Mouse (Mus musculus): ENCODE measurements at regions not wholly inside any gene's neighbourhood (a gene's known extent, or its start where the extent isn't known, plus 50 kb on each side); places are given as distances from the start of the nearest gene placed in this dataset.
A peak's percentile ranks its signal among the peaks of the same experiment; 100 is the strongest.
"Not testable (repeated sequence)": the region's sequence is repeated elsewhere in the genome, so short reads cannot be mapped to it uniquely, and the experiment has no call there.

DNA sequence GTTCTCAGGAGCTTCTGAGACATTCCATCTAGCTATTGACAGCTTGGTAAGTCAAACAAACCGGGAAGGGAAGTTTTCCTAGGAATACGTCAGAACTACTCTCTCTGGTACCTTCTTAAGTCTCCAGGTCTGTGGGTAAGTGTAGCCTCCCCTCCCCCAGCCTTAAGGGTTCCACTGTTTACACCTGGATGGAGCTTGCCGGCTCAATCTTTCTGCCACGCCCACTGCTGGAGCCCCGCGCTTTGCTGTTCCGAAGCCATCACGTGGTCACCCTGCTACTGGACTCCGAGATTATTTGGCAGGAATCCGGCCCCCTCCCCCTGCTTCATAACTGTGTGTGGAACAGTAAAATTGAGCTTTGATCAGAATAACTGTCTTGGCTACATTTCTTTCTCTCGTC is 87.6 kb upstream of the Dlg1 start:
- H3K36me3 ChIP-seq (ENCODE audit: control insufficient read depth, insufficient read depth, low read length); H3K9me3 ChIP-seq (ENCODE audit: control insufficient read depth, low read length); H3K4me3 ChIP-seq (ENCODE audit: low read length); ATAC-seq; H3K4me2 ChIP-seq (ENCODE audit: low read length); H3K27ac ChIP-seq (ENCODE audit: low read depth, low read length); H3K4me1 ChIP-seq (ENCODE audit: control insufficient read depth, insufficient read depth, low read depth, low read length); H3K27me3 ChIP-seq (replicated peaks; ENCODE audit: control insufficient read depth, insufficient read depth, low read length); H3K9ac ChIP-seq (ENCODE audit: low read depth, low read length): not testable (repeated sequence)
- WGBS: 56% methylated on average over 11 of the region's 11 CpGs

DNA sequence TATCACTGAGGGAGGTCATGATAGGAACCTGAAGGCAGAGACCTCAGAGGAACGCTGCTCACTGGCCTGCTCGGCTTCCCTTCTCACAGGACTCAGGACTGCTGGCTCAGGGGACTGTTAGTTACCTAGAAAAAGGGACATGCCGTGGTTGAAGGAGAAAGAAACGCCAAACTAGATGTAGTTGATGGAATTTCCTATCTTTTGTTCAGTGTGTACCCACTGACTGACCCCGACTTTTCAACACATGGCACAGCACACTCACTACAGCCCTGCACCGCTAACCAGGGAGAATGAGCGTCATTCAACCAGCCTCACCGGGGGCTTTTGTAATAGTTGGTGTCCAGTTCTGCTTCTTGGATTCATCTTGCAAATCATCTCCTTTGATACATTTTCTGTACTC is 86.8 kb upstream of the Dlg1 start:
- WGBS: 45% methylated on average over 8 of the region's 8 CpGs
- no peak overlapping the region for H3K27ac ChIP-seq (ENCODE audit: low read depth, low read length)
- no peaks in the 10 kb centered on the region for H3K36me3 ChIP-seq (ENCODE audit: control insufficient read depth, insufficient read depth, low read length)
- no peaks in the 10 kb centered on the region for H3K4me1 ChIP-seq (ENCODE audit: control insufficient read depth, insufficient read depth, low read depth, low read length)
- H3K9ac ChIP-seq (ENCODE audit: low read depth, low read length): no peak overlapping the region
- no peak overlapping the region for H3K4me3 ChIP-seq (ENCODE audit: low read length)
- H3K9me3 ChIP-seq (ENCODE audit: control insufficient read depth, low read length): no peaks in the 10 kb centered on the region
- ATAC-seq: no peak
- H3K27me3 ChIP-seq (replicated peaks; ENCODE audit: control insufficient read depth, insufficient read depth, low read length): no peaks in the 10 kb centered on the region
- no peak overlapping the region for H3K4me2 ChIP-seq (ENCODE audit: low read length)

DNA sequence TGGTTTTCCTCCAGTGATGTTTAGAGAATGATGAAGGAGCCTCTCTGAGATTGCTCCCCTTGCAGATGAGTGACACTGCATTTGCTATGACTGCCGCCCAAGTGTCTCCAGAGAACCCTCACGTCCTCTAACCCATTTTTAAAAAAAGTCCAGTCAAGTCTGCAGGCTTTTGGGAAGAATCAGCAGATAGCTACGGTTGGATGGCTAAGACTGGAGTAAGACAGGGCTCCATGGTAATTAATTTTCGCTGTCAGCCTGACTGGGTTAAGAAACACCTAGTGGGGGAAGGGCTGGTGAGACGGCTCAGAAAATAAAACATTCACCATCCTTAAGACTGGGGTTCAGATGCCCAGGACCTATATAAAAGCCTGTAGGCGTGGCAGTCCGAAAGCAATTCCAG is 85.9 kb upstream of the Dlg1 start:
- Histone ChIP-seq H3K27ac (ENCODE audit: low read depth, low read length) (no peak overlapping the region), H3K9me3 (ENCODE audit: control insufficient read depth, low read length) (no peaks in the 10 kb centered on the region), H3K9ac (ENCODE audit: low read depth, low read length) (no peak overlapping the region), H3K27me3 (replicated peaks; ENCODE audit: control insufficient read depth, insufficient read depth, low read length) (no peaks in the 10 kb centered on the region), H3K4me2 (ENCODE audit: low read length) (no peak overlapping the region), H3K4me1 (ENCODE audit: control insufficient read depth, insufficient read depth, low read depth, low read length) (no peaks in the 10 kb centered on the region), H3K36me3 (ENCODE audit: control insufficient read depth, insufficient read depth, low read length) (no peaks in the 10 kb centered on the region), H3K4me3 (ENCODE audit: low read length) (no peak overlapping the region)
- 51% methylated on average over 7 of the region's 7 CpGs for WGBS
- 0 out of 2 replicates have a peak, but pooled peaks have one; percentile 50 for ATAC-seq

DNA sequence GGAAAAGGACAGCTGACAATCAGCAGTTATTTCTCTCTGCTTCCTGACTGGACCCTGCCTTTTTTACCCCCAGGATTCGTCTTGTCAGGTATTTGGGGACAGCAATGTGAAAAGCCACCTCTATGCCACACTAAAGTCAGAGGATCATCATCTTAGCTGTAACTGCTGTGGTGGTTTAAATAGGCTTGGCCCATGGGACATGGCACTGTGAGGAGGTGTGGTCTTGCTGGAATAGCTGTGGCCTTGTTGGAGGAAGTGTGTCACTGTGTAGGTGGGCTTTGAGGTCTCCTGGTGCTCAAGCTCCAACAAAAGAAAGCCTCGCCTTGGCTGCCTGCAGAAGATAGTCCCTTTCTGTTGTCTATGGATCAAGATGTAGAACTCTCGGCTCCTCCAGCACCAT is 83.9 kb upstream of the Dlg1 start:
- 85% methylated on average over 3 of the region's 3 CpGs for WGBS
- H3K36me3 ChIP-seq (ENCODE audit: control insufficient read depth, insufficient read depth, low read length): no peaks in the 10 kb centered on the region
- no peaks in the 10 kb centered on the region for H3K27me3 ChIP-seq (replicated peaks; ENCODE audit: control insufficient read depth, insufficient read depth, low read length)
- H3K4me2 ChIP-seq (ENCODE audit: low read length): no peak overlapping the region
- ATAC-seq: no peak
- no peak overlapping the region for H3K9ac ChIP-seq (ENCODE audit: low read depth, low read length)
- no peaks in the 10 kb centered on the region for H3K4me1 ChIP-seq (ENCODE audit: control insufficient read depth, insufficient read depth, low read depth, low read length)
- no peak overlapping the region for H3K4me3 ChIP-seq (ENCODE audit: low read length)
- no peaks in the 10 kb centered on the region for H3K9me3 ChIP-seq (ENCODE audit: control insufficient read depth, low read length)
- no peak overlapping the region for H3K27ac ChIP-seq (ENCODE audit: low read depth, low read length)

DNA sequence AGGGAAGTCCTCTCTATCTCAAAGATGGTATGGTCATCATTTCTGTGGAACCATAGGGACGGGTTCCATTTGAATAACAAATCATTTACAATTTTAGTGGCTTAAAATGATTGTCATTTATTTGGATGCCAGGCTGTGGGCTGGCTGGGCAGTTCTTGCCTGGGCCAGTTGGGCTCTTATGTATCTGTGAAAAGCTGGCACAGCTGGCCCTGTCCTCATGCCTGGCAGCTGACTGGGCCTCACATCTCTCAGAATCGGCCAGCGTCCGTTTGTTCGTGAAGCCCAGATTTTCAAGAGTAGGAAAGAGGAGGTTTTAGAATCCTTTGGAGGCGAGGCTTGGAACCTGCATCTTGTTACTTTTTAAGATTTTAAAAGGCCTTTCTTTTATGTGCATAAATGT is 82.5 kb upstream of the Dlg1 start:
- H3K36me3 ChIP-seq (ENCODE audit: control insufficient read depth, insufficient read depth, low read length): no peaks in the 10 kb centered on the region
- no peaks in the 10 kb centered on the region for H3K4me1 ChIP-seq (ENCODE audit: control insufficient read depth, insufficient read depth, low read depth, low read length)
- no peak for ATAC-seq
- WGBS: 74% methylated on average over 6 of the region's 6 CpGs
- no peak overlapping the region for H3K27ac ChIP-seq (ENCODE audit: low read depth, low read length)
- no peaks in the 10 kb centered on the region for H3K9me3 ChIP-seq (ENCODE audit: control insufficient read depth, low read length)
- no peaks in the 10 kb centered on the region for H3K27me3 ChIP-seq (replicated peaks; ENCODE audit: control insufficient read depth, insufficient read depth, low read length)
- no peak overlapping the region for H3K4me3 ChIP-seq (ENCODE audit: low read length)
- no peak overlapping the region for H3K4me2 ChIP-seq (ENCODE audit: low read length)
- no peak overlapping the region for H3K9ac ChIP-seq (ENCODE audit: low read depth, low read length)

DNA sequence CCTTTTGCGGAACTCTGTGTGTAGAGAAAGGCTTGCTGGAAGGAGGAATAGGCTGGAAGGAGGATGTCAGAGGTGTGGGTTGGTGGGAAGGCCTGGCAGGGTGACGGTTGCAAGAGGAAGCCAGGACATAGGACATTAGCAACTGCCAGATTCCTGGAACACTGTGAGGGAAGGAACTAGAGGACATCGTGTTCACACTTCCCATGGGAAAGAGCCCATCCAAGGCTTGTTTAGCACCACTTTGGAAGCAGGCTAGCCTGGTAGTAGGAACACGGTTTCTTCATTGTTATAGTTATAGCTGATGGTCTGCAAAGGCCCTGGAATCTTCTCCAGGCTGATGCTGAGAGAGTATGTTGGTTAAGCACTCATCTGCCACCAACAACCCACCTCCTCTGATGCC is 80.4 kb upstream of the Dlg1 start:
- Histone ChIP-seq H3K9ac (ENCODE audit: low read depth, low read length) (no peak overlapping the region), H3K9me3 (ENCODE audit: control insufficient read depth, low read length) (no peaks in the 10 kb centered on the region), H3K36me3 (ENCODE audit: control insufficient read depth, insufficient read depth, low read length) (no peaks in the 10 kb centered on the region), H3K4me2 (ENCODE audit: low read length) (no peak overlapping the region), H3K27ac (ENCODE audit: low read depth, low read length) (no peak overlapping the region), H3K4me1 (ENCODE audit: control insufficient read depth, insufficient read depth, low read depth, low read length) (no peaks in the 10 kb centered on the region), H3K27me3 (replicated peaks; ENCODE audit: control insufficient read depth, insufficient read depth, low read length) (no peaks in the 10 kb centered on the region), H3K4me3 (ENCODE audit: low read length) (no peak overlapping the region)
- 94% methylated on average over 4 of the region's 4 CpGs for WGBS
- no peak for ATAC-seq

DNA sequence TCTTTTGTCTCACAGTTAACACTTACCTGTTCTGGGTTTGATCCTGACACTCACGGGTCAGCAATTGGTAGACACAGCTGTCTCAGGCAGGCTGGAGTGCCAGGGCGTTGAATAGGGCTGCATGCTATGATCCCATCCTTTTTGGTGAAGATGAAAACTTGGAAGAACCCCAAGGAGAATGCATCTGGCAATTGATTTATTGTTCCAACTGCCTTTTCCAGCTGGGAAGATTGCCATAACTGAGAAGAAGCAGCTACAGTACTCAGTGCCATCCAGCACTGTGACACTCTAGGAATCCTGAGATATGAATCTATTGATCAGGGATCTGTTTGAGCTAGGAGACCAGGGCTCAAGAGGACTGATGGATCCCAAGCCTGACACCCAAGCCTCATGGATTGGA is 79.6 kb upstream of the Dlg1 start:
- 85% methylated on average over 2 of the region's 2 CpGs for WGBS
- Histone ChIP-seq H3K4me3 (ENCODE audit: low read length) (no peak overlapping the region), H3K9me3 (ENCODE audit: control insufficient read depth, low read length) (no peaks in the 10 kb centered on the region), H3K36me3 (ENCODE audit: control insufficient read depth, insufficient read depth, low read length) (no peaks in the 10 kb centered on the region), H3K27ac (ENCODE audit: low read depth, low read length) (no peak overlapping the region), H3K4me2 (ENCODE audit: low read length) (no peak overlapping the region), H3K9ac (ENCODE audit: low read depth, low read length) (no peak overlapping the region), H3K4me1 (ENCODE audit: control insufficient read depth, insufficient read depth, low read depth, low read length) (no peaks in the 10 kb centered on the region), H3K27me3 (replicated peaks; ENCODE audit: control insufficient read depth, insufficient read depth, low read length) (no peaks in the 10 kb centered on the region)
- ATAC-seq: no peak

DNA sequence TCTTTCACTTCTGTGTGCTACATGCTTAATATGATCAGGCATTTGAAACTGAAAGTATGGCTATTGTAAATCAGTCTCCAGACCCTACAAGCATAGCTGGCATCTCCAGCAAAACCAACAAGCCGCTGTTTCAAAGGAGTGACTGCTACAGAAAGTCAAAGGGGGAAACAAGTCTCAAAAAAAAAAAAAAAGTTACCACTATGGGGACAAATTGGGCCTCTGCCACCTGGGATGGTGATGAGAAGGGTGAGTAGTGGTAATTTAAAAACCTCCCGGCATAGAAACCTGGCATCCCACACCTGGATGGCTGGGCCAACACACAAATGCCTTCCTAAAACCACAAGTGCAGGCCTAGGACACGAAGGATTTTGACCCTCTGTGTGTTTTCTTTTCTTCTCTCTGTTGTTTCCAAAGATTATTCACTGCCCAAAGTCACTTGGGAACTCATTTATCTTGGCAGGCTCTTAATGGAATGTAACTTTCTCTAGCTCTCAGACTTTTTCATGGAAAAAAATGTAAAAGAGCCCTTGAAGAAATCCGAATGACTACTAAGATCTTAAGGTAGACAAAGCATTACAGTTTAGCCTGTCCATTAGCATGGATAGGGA is 78.9 kb upstream of the Dlg1 start:
- WGBS: 66% methylated on average over 4 of the region's 4 CpGs
- no peaks in the 10 kb centered on the region for H3K36me3 ChIP-seq (ENCODE audit: control insufficient read depth, insufficient read depth, low read length)
- ATAC-seq: no peak
- no peak overlapping the region for H3K9ac ChIP-seq (ENCODE audit: low read depth, low read length)
- no peaks in the 10 kb centered on the region for H3K27me3 ChIP-seq (replicated peaks; ENCODE audit: control insufficient read depth, insufficient read depth, low read length)
- no peaks in the 10 kb centered on the region for H3K9me3 ChIP-seq (ENCODE audit: control insufficient read depth, low read length)
- no peak overlapping the region for H3K4me3 ChIP-seq (ENCODE audit: low read length)
- peaks cover under 1% of the 10 kb centered on the region; the same call in 1 of the 2 replicates for H3K4me1 ChIP-seq (ENCODE audit: control insufficient read depth, insufficient read depth, low read depth, low read length)
- H3K4me2 ChIP-seq (ENCODE audit: low read length): no peak overlapping the region
- H3K27ac ChIP-seq (ENCODE audit: low read depth, low read length): no peak overlapping the region

DNA sequence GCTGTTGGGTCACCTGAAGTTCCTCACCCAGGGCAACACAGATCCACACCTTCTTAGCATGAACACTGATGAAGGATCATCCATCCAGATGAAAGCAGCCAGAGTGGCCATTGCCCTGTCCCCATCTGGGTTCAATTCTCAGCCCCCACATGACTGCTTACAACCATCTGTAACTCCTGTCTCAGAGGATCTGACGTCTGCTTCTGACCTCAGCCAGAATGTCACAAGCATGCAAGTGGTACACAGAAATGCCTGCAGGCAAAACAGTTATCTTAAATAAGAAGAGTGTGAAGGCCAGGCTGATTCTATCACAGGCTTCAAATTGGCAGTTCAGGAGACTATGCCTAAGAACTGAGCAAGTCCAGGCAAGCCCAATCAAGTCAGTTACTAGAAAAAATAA is 76.2 kb upstream of the Dlg1 start:
- H3K27ac ChIP-seq (ENCODE audit: low read depth, low read length): no peak overlapping the region
- no peak for ATAC-seq
- H3K27me3 ChIP-seq (replicated peaks; ENCODE audit: control insufficient read depth, insufficient read depth, low read length): no peaks in the 10 kb centered on the region
- H3K9me3 ChIP-seq (ENCODE audit: control insufficient read depth, low read length): no peaks in the 10 kb centered on the region
- H3K36me3 ChIP-seq (ENCODE audit: control insufficient read depth, insufficient read depth, low read length): no peaks in the 10 kb centered on the region
- WGBS: 59% methylated on average over 1 of the region's 1 CpGs
- no peak overlapping the region for H3K9ac ChIP-seq (ENCODE audit: low read depth, low read length)
- H3K4me1 ChIP-seq (ENCODE audit: control insufficient read depth, insufficient read depth, low read depth, low read length): peaks cover 11% of the 10 kb centered on the region
- no peak overlapping the region for H3K4me2 ChIP-seq (ENCODE audit: low read length)
- no peak overlapping the region for H3K4me3 ChIP-seq (ENCODE audit: low read length)

DNA sequence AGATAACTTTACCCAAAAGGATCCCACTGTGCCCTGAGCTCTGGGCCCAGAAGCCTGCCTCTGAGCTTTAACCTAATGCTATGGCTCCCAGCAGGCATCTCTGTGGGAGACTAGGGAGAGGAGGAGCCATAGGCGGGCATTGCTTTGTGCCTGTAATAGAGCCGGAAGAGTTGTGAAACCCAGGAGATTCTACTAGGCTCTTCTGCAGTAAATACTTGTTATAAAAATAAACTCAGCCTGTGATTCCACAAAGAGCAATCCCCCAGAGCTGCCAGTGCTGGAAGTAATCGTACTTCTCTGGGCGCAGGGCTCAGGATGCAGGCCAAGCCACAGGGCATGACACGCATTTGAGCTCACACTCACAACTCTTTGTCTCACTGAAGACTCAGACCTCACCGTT is 73.7 kb upstream of the Dlg1 start:
- WGBS: 15% methylated on average over 6 of the region's 6 CpGs
- Histone ChIP-seq H3K4me1 (ENCODE audit: control insufficient read depth, insufficient read depth, low read depth, low read length) (peaks cover 29% of the 10 kb centered on the region), H3K9me3 (ENCODE audit: control insufficient read depth, low read length) (no peaks in the 10 kb centered on the region), H3K36me3 (ENCODE audit: control insufficient read depth, insufficient read depth, low read length) (no peaks in the 10 kb centered on the region), H3K9ac (ENCODE audit: low read depth, low read length) (no peak overlapping the region), H3K4me2 (ENCODE audit: low read length) (no peak overlapping the region), H3K27ac (ENCODE audit: low read depth, low read length) (no peak overlapping the region; the same call in 1 of the 2 replicates), H3K4me3 (ENCODE audit: low read length) (no peak overlapping the region), H3K27me3 (replicated peaks; ENCODE audit: control insufficient read depth, insufficient read depth, low read length) (no peaks in the 10 kb centered on the region)
- ATAC-seq: no peak

Measured in hindbrain, embryonic 16.5 days (tissue).